Mouse (Mus musculus): ENCODE results near the gene Smdt1. TPM values are rescaled to one million over a fixed set of nuclear protein-coding genes. Genes with fewer than 3 reads are reported as not detected.

Gene Smdt1
- total and polyA plus RNA-seq, 3 experiments: 111 to 159 TPM; not detected in 1

- peak; percentile 90 for TF ChIP-seq ZMIZ1 (IDR thresholded peaks at IDR 0.05; ENCODE audit: low read depth, low read length)
- no peak for TF ChIP-seq RAD21 (IDR thresholded peaks at IDR 0.05; ENCODE audit: low read depth, low read length)
- peak; percentile 58 for TF ChIP-seq KAT2A (conservative IDR thresholded peaks at IDR 0.05; ENCODE audit: low read depth, low read length)
- TF ChIP-seq MEF2A (IDR thresholded peaks at IDR 0.05; ENCODE audit: extremely low read depth, insufficient replicate concordance, low read depth, low read length, poor library complexity, severe bottlenecking): peak; percentile 78; the same call in 1 of the 2 replicates
- TF ChIP-seq MYC (IDR thresholded peaks at IDR 0.05; ENCODE audit: low read depth, low read length): peak; percentile 99
- peak; percentile 88 for TF ChIP-seq NELFE (IDR thresholded peaks at IDR 0.05; ENCODE audit: low read depth, low read length)
- no peak for TF ChIP-seq E2F4 (IDR thresholded peaks at IDR 0.05; ENCODE audit: borderline replicate concordance, low read depth, low read length)
Measured at GRCm38 (mm10) chr15:82341675-82342542, 3.1 kb downstream of the Smdt1 start (continued).

GRCm38 (mm10) chr15:82342543-82342935 is 3.8 kb downstream of the Smdt1 start:
- H3K36me3 ChIP-seq (ENCODE audit: control insufficient read depth in 1 of 2, insufficient read depth in 2 of 2, low read length in 2 of 2): peaks cover 0 to 40% of the 10 kb centered on the region in 2 experiments; a peak in 2 of 4 replicates

GRCm38 (mm10) chr15:82343368-82344287 is 4.9 kb downstream of the Smdt1 start:
- no peaks in the 10 kb centered on the region for H3K27me3 ChIP-seq (ENCODE audit: control insufficient read depth in 1 of 2, insufficient read depth in 2 of 2, low read length in 2 of 2)
- H3K4me1 ChIP-seq (ENCODE audit: control insufficient read depth in 1 of 2, insufficient read depth in 2 of 2, low read length in 2 of 2): peaks cover 18 to 58% of the 10 kb centered on the region in 2 experiments
- H3K27ac ChIP-seq (ENCODE audit: control insufficient read depth, low read depth, low read length): peak overlapping the region; percentile 34
- peaks cover 45% of the 10 kb centered on the region for H3K79me2 ChIP-seq (ENCODE audit: control insufficient read depth, insufficient read depth, low read length, poor library complexity)
- peak in 1 of 2 experiments; percentile 8; a peak in 1 of 4 replicates for TF ChIP-seq POLR2A (IDR thresholded peaks at IDR 0.05; ENCODE audit: control insufficient read depth in 1 of 2, insufficient read depth in 1 of 2, low read depth in 1 of 2, low read length in 2 of 2, poor library complexity in 1 of 2)
- no peak for TF ChIP-seq CHD1 (IDR thresholded peaks at IDR 0.05; ENCODE audit: low read depth, low read length)
- H3K9me3 ChIP-seq (replicated peaks; ENCODE audit: insufficient read depth, low read length): no peaks in the 10 kb centered on the region
- no peak for DNase-seq (ENCODE audit: low read depth, low spot score)
- no peak overlapping the region for H3K4me3 ChIP-seq (ENCODE audit: control insufficient read depth in 1 of 2, insufficient read depth in 1 of 2, low read depth in 2 of 2, low read length in 2 of 2)
- peaks cover 0 to 48% of the 10 kb centered on the region in 2 experiments; a peak in 2 of 4 replicates for H3K36me3 ChIP-seq (ENCODE audit: control insufficient read depth in 1 of 2, insufficient read depth in 2 of 2, low read length in 2 of 2)
- peak overlapping the region; percentile 13; the same call in 1 of the 2 replicates for H3K9ac ChIP-seq (ENCODE audit: control insufficient read depth, low read depth, low read length, poor library complexity, severe bottlenecking)

More at GRCm38 (mm10) chr15:82342543-82342935, 3.8 kb downstream of the Smdt1 start:
- H3K27me3 ChIP-seq (ENCODE audit: control insufficient read depth in 1 of 2, insufficient read depth in 2 of 2, low read length in 2 of 2): no peaks in the 10 kb centered on the region
- peak overlapping the region; percentile 99 for H3K27ac ChIP-seq (ENCODE audit: control insufficient read depth, low read depth, low read length)
- H3K4me3 ChIP-seq (ENCODE audit: control insufficient read depth in 1 of 2, insufficient read depth in 1 of 2, low read depth in 2 of 2, low read length in 2 of 2): peak overlapping the region; percentile 50 to 58
- TF ChIP-seq MAFK (IDR thresholded peaks at IDR 0.05; ENCODE audit: borderline replicate concordance, low read depth, low read length): no peak
- 0 out of 2 replicates have a peak, but pooled peaks have one; percentile 28 for TF ChIP-seq CHD1 (IDR thresholded peaks at IDR 0.05; ENCODE audit: low read depth, low read length)
- 0 out of 2 replicates have a peak, but pooled peaks have one; percentile 37 for TF ChIP-seq TBP (IDR thresholded peaks at IDR 0.05; ENCODE audit: low read depth, low read length)
- no peaks in the 10 kb centered on the region for H3K9me3 ChIP-seq (replicated peaks; ENCODE audit: insufficient read depth, low read length)
- DNase-seq (ENCODE audit: low read depth, low spot score): no peak
- peak overlapping the region; percentile 85 for H3K9ac ChIP-seq (ENCODE audit: control insufficient read depth, low read depth, low read length, poor library complexity, severe bottlenecking)
- peaks cover 18 to 52% of the 10 kb centered on the region in 2 experiments for H3K4me1 ChIP-seq (ENCODE audit: control insufficient read depth in 1 of 2, insufficient read depth in 2 of 2, low read length in 2 of 2)
- peaks cover 39% of the 10 kb centered on the region for H3K79me2 ChIP-seq (ENCODE audit: control insufficient read depth, insufficient read depth, low read length, poor library complexity)
